Mouse (Mus musculus): ENCODE measurements around the gene Rfng.

GRCm38 (mm10) chr11:120799316-120799890 lies 15.4 kb upstream of the Rfng start:
- TF ChIP-seq CTCF (IDR thresholded peaks at IDR 0.05; ENCODE audit: low read depth) (no peak), EP300 (IDR thresholded peaks at IDR 0.05; ENCODE audit: low read depth) (no peak)

Data from liver, embryonic 14.5 days (tissue).